Mouse (Mus musculus) midbrain, embryonic 10.5 days (tissue): ENCODE measurements around the gene Mgat1. TPM values are rescaled to one million over a fixed set of nuclear protein-coding genes. Genes with fewer than 3 reads are reported as not detected.
"Not testable (repeated sequence)": the region's sequence is repeated elsewhere in the genome, so short reads cannot be mapped to it uniquely, and the experiment has no call there.

Experiments
- DNase-seq: peaks from one replicate; pipeline ENCODE4 v3.0.0-alpha.2; 2017; ENCODE audit warnings: low spot score
- H3K27ac ChIP-seq: fragments of 300-500 bp; sonication (generic); replicated peaks from 2 replicates; pipeline ENCODE4 v1.5.1; 2016; ENCODE audit warnings: mild to moderate bottlenecking
- H3K27me3 ChIP-seq: fragments of 300-500 bp; sonication (generic); 2 replicates; pipeline ENCODE4 v1.6.1; 2016; ENCODE audit warnings: low read depth, mild to moderate bottlenecking; ENCODE audit not compliant: poor library complexity, severe bottlenecking
- H3K36me3 ChIP-seq: fragments of 300-500 bp; sonication (generic); 2 replicates; pipeline ENCODE4 v1.6.1; 2016; ENCODE audit warnings: mild to moderate bottlenecking, moderate library complexity
- H3K4me1 ChIP-seq: fragments of 300-500 bp; sonication (generic); 2 replicates; pipeline ENCODE4 v1.6.1; 2016
- H3K4me3 ChIP-seq: fragments of 300-500 bp; sonication (generic); 2 replicates; pipeline ENCODE4 v1.5.1; 2016; ENCODE audit warnings: mild to moderate bottlenecking, moderate library complexity
- H3K9me3 ChIP-seq: fragments of 300-500 bp; sonication (generic); replicated peaks from 2 replicates; pipeline ENCODE4 v1.6.1; 2016; ENCODE audit warnings: mild to moderate bottlenecking
- WGBS: fragments of 180-500 bp; shearing (Covaris S2); methylation state at CpG from one replicate; pipeline ENCODE4 v1.1.7; 2016; 5-methylcytosine and 5-hydroxymethylcytosine counted together
- polyA plus RNA-seq: library from polyadenylated mRNA; unstranded; fragments of >200 nt; fragmentation: Nextera tagmentation; extraction: Ambion mirVana; gene quantifications from 2 replicates; pipeline ENCODE4 v1.2.1, GENCODE M21; 2016

The Mgat1 gene
- polyA plus RNA-seq, 1 experiment from 2014 or later = 41.2 TPM

DNA sequence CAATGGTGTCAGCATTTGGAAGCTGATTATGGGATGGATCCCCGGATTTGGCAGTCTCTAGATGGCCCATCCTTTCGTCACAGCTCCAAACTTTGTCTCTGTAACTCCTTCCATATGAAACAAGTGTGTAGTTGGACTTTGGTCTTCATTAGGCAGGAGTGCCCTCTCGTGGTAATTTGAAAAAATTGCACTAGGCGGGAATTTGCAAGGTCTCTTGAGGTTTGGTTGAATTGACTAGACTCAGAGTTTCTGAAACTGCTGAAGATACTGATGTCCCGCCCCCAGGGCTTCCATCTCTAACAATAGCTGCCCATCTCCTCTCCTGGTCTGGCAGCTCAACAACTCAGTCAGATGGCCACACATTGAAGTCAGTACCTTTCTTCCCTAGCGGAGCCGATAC lies 27.3 kb downstream of the Mgat1 start:
- Histone ChIP-seq H3K27me3 (no peaks in the 10 kb centered on the region), H3K36me3 (no peaks in the 10 kb centered on the region), H3K4me1 (no peaks in the 10 kb centered on the region), H3K4me3 (no peak overlapping the region), H3K9me3 (no peaks in the 10 kb centered on the region), H3K27ac (no peak overlapping the region)
- peak; percentile 32 for DNase-seq
- 31% methylated on average over 7 of the region's 7 CpGs for WGBS

DNA sequence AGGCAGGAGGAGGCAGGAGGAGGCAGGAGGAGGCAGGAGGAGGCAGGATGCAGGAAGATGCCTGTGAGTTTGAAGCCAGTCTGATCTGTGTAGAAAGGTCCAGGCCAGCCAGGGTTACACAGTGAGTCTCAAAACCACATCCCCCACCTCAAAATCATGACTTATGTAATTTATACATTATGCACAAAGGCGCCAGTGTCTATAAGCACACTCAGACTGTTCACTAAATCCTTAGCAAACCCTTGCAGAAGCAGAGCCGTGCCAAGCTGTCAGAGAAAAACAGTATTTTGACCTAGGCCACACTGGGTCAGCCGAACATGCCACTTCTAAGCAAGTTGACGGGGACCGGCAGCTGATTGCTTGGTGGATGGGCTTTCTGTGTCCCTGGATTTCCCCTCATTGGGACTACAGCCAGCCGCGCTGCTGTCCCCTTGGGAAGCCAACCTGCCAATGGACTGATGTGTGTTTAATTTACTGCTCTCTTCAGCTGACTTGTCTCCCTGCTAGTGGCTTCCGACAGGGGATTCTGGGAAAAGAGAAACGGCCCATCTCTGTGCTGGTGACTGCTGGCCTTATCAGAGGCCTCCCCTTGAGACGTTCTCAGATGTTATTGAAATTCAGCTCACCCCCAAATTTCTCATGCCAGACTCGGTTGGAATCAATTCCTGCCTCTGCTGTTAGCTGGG lies 30.0 kb downstream of the Mgat1 start:
- WGBS = 77% methylated on average over 11 of the region's 11 CpGs
- Histone ChIP-seq H3K27ac (no peak overlapping the region; the same call in 1 of the 2 replicates), H3K4me1 (no peaks in the 10 kb centered on the region), H3K4me3 (no peak overlapping the region), H3K27me3 (no peaks in the 10 kb centered on the region), H3K36me3 (no peaks in the 10 kb centered on the region), H3K9me3 (no peaks in the 10 kb centered on the region)
- no peak for DNase-seq

DNA sequence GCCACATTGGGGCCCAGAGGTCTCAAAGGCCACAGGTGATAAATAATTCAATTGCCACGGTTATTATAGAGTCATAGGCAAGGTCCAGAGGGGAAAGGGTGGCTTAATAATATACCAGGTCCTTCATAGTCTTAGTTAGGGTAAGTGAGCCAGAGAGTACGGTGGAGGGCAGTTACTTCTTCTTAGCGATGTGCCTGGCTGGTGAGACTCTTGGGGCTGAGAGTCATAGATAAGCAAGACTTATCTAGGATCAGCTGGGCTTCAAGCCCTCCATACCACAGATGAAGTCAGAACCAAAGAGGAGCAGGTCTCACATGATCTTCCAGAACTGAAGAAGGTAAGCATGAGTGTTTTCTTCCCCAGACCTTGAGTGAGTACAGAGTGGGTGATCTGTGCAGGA lies 34.2 kb downstream of the Mgat1 start, which contains the start of gene Olfr1393:
Gene Olfr1393 (plus strand): TSS at position 83 of the 400 bp plus-strand sequence.
- 81% methylated on average over 3 of the region's 3 CpGs for WGBS

DNA sequence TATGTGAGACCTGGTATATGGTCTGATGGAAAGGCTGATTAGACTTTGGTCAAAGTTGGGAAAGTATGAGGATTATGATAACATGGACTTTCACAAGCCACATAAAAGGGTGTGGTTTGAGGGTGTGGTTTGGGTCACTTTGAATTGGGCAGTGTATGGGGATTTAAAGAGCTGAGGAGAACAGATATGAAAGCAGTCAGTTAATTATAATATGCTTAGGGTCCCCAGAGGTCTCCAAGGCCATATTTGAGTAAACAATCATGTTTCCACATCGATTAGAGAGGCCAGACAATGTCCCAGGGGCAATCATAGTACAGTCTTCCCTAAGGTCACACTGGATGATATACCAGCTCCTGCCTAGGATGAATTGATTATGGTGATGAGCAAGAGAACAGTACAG lies 41.0 kb downstream of the Mgat1 start, which contains the start of gene Olfr1392:
Gene Olfr1392 (plus strand): TSS at position 301 of the 400 bp plus-strand sequence.
- WGBS = 63% methylated on average over 1 of the region's 1 CpGs
- not testable (repeated sequence) for H3K36me3 ChIP-seq, H3K27ac ChIP-seq, H3K9me3 ChIP-seq, H3K4me1 ChIP-seq, DNase-seq, H3K4me3 ChIP-seq, H3K27me3 ChIP-seq

More for the DNA sequence above, 34.2 kb downstream of the Mgat1 start, which contains the start of gene Olfr1393:
- H3K36me3 ChIP-seq = no peaks in the 10 kb centered on the region
- no peaks in the 10 kb centered on the region for H3K4me1 ChIP-seq
- H3K27me3 ChIP-seq = no peaks in the 10 kb centered on the region
- no peaks in the 10 kb centered on the region; the same call in 1 of the 2 replicates for H3K9me3 ChIP-seq
- DNase-seq = no peak
- H3K27ac ChIP-seq = no peak within 1 kb of the TSS
- no peak within 1 kb of the TSS for H3K4me3 ChIP-seq

DNA sequence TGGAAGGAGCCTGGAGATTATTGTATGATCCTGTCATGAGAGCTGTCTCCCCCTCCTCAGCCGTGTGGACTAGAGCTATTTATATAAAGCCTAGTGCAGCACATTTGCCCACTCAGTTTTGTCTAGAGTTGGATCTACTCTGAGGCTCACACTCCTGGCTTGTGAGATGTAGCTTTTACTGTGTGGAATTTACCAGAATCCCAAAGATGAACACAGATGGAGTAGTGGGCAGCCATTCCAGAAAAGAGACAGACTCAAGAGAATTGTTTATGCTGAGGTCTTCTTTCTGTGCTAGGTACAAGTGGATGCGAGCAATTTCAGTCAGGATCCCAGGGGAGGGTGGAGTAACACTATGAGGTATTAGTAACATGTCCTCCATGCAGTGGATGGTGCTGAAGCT lies 43.3 kb downstream of the Mgat1 start:
- WGBS = 84% methylated on average over 2 of the region's 2 CpGs
- Histone ChIP-seq H3K27me3 (no peaks in the 10 kb centered on the region), H3K27ac (no peak overlapping the region), H3K9me3 (no peaks in the 10 kb centered on the region; the same call in 1 of the 2 replicates), H3K4me1 (no peaks in the 10 kb centered on the region), H3K36me3 (no peaks in the 10 kb centered on the region), H3K4me3 (no peak overlapping the region)
- DNase-seq = no peak

DNA sequence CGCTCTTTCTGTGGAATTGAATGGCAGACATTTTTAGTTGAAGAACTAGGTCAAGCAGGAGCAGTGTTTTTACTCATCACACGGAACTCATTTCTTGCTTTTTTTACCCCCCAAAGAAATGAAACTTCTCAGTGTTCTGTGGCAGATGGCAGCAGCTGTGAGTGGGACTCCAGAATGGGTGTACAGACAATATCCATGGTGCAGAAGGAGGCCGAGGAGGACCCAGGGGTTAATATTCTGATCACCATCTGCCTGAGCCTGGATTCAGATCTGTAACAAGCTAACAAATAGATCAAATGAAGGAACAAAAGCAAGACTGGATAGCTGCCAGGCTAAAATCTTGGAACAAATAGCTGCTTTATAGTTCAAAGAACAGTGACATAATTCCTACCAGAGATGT lies 48.8 kb downstream of the Mgat1 start:
- WGBS = 82% methylated on average over 3 of the region's 3 CpGs
- Histone ChIP-seq H3K4me3 (no peak overlapping the region), H3K27ac (no peak overlapping the region), H3K27me3 (no peaks in the 10 kb centered on the region), H3K9me3 (no peaks in the 10 kb centered on the region), H3K36me3 (no peaks in the 10 kb centered on the region), H3K4me1 (no peaks in the 10 kb centered on the region)
- DNase-seq = no peak

DNA sequence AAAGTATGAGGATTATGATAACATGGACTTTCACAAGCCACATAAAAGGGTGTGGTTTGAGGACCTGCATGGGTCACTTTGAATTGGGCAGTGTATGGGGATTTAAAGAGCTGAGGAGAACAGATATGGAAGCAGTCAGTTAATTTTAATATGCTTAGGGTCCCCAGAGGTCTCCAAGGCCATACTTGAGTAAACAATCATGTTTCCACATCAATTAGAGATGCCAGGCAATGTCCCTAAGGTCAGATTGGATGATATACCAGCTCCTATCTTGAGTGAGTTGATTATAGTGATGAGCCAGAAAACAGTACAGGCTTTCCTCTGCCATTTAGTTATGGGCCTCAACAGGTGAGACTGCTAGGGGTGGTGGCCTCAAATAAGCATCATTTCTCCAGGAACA lies 60.5 kb downstream of the Mgat1 start, which contains the start of gene Olfr10:
Gene Olfr10 (plus strand): TSS at position 301 of the 400 bp plus-strand sequence.
- Histone ChIP-seq H3K4me1 (no peaks in the 10 kb centered on the region), H3K27ac (no peak within 1 kb of the TSS), H3K27me3 (no peaks in the 10 kb centered on the region), H3K4me3 (no peak within 1 kb of the TSS), H3K36me3 (no peaks in the 10 kb centered on the region), H3K9me3 (no peaks in the 10 kb centered on the region)
- DNase-seq = no peak

DNA sequence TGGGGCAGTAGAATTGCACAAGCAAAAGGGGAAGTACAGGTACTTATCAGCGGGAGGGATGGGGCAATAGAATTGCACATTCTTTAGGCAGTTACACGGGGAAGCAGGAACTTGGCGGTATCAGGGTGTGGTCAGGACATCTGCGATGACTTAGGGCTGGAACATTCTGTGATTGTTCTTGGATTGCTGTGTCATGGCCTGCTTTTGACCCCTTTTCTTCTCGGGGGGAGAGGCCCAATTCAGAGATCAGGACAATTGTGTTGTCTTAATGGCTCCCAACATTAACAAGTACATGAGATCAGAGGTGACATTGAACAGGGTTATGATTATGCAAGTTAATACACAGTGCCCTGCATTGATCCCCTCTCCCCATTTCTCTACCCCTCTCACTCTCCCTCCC lies 64.6 kb downstream of the Mgat1 start:
- not testable (repeated sequence) for H3K27ac ChIP-seq, H3K4me1 ChIP-seq, DNase-seq, H3K4me3 ChIP-seq, H3K36me3 ChIP-seq, H3K27me3 ChIP-seq, H3K9me3 ChIP-seq
- 78% methylated on average over 5 of the region's 5 CpGs for WGBS

Other genes starting within 250 kb of the Mgat1 start
- gene 9930111J21Rik2, start 192.9 kb upstream of the Mgat1 start, polyA plus RNA-seq = 0.17 and 0.21 TPM in 2 replicates
- gene Tgtp2, start 180.0 kb upstream of the Mgat1 start, polyA plus RNA-seq = not detected in 2 replicates
- 0.14 and 0.25 TPM in 2 replicates for gene Ifi47, start 167.6 kb upstream of the Mgat1 start, polyA plus RNA-seq
- not detected in 2 replicates for gene Olfr1396, start 129.3 kb upstream of the Mgat1 start, polyA plus RNA-seq
- not detected in 2 replicates for gene Olfr1395, start 101.9 kb upstream of the Mgat1 start, polyA plus RNA-seq
- gene Olfr1394, start 89.8 kb upstream of the Mgat1 start, polyA plus RNA-seq = not detected in 2 replicates
- 0.11 TPM in 1 of 2 replicates, not detected in the other for gene Btnl9, start 57.0 kb upstream of the Mgat1 start, polyA plus RNA-seq
- 42.3 and 51.5 TPM in 2 replicates for gene Zfp62, start 40.9 kb upstream of the Mgat1 start, polyA plus RNA-seq
- 0.04 TPM in 1 of 2 replicates, not detected in the other for gene Olfr1393, start 34.1 kb downstream of the Mgat1 start, polyA plus RNA-seq
- 0.04 and 0.07 TPM in 2 replicates for gene Olfr1392, start 41.1 kb downstream of the Mgat1 start, polyA plus RNA-seq
- gene Olfr10, start 60.5 kb downstream of the Mgat1 start, polyA plus RNA-seq = not detected in 2 replicates
- not detected in 2 replicates for gene Olfr1391, start 78.6 kb downstream of the Mgat1 start, polyA plus RNA-seq
- not detected in 2 replicates for gene Olfr1390, start 91.0 kb downstream of the Mgat1 start, polyA plus RNA-seq
- not detected in 2 replicates for gene Olfr1389, start 178.9 kb downstream of the Mgat1 start, polyA plus RNA-seq
- gene Olfr1388, start 192.4 kb downstream of the Mgat1 start, polyA plus RNA-seq = 0.09 TPM in 2 replicates
- not detected in 2 replicates for gene Olfr1387, start 211.2 kb downstream of the Mgat1 start, polyA plus RNA-seq
- not detected in 2 replicates for gene Olfr1386, start 220.9 kb downstream of the Mgat1 start, polyA plus RNA-seq
- gene Olfr1385, start 244.9 kb downstream of the Mgat1 start, polyA plus RNA-seq = not detected in 2 replicates